Mouse (Mus musculus): ENCODE data around the gene Cox10. TPM values are rescaled to one million over a fixed set of nuclear protein-coding genes. Genes with fewer than 3 reads are reported as not detected.

Gene Cox10
- polyA plus RNA-seq, 1 experiment from 2014 or later = 29.6 TPM

DNA sequence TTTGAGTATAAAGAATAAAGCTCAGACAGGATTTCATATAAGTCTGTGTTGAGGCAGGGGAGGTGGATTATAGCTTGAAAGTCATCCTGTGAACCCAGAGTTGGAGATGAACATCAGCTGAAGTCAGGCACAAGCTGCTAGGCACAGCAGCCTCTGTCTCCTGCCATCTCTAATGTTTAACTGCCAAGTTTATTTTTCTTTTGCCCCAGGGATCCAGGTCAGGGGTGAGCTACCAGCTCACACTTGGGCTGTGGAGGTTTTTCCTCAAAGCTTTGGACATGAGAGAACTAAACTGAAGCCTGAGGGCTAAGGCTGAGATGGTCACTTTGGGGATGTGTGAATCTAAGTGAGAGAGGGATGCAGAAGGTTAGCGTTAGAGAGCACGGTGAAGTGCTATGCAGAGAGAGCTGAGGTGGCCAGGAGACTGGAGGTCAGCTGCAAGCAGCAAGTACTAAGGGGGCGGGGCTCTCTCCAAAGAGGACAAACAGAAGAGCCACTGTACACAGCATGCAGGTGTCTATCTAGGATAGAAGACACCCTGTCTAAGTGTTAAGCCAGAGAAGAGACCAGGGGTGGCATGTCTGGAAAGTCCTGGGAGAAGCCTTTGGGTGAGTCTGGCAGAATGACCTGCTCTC, 91.1 kb downstream of the Cox10 start:
- Histone ChIP-seq H3K4me3 (no peak overlapping the region), H3K27me3 (ENCODE audit: low read depth, poor library complexity, severe bottlenecking) (no peaks in the 10 kb centered on the region), H3K9me3 (replicated peaks) (no peaks in the 10 kb centered on the region), H3K36me3 (peaks cover 3% of the 10 kb centered on the region; the same call in 1 of the 2 replicates), H3K4me1 (peaks cover 4% of the 10 kb centered on the region; the same call in 1 of the 2 replicates), H3K27ac (replicated peaks) (no peak overlapping the region)
- 90% methylated on average over 3 of the region's 3 CpGs for WGBS
- DNase-seq (ENCODE audit: low spot score) = no peak

DNA sequence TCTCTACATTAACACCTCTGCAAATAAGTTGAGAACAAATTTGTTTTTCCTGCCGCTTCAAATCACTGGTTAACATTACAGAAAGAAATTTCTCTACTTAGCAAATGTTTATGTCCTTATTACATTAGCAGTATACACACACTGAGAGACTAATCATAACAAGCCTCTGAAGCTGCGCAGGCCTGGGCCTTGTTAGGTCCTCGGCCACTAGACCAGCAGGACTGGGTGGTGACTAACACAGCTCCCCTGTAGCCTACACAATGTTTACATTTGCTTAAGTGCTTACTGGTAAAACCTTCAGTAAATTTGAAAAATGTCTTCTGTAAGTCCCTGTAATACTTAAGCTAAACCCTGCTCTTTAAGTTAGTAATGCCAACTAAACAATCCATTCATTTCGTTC, 92.6 kb downstream of the Cox10 start:
- H3K27ac ChIP-seq (replicated peaks) = no peak overlapping the region
- peaks cover 2% of the 10 kb centered on the region; the same call in 1 of the 2 replicates for H3K36me3 ChIP-seq
- no peak overlapping the region for H3K4me3 ChIP-seq
- no peaks in the 10 kb centered on the region for H3K27me3 ChIP-seq (ENCODE audit: low read depth, poor library complexity, severe bottlenecking)
- no peaks in the 10 kb centered on the region for H3K9me3 ChIP-seq (replicated peaks)
- WGBS = 82% methylated on average over 4 of the region's 4 CpGs
- peaks cover 12% of the 10 kb centered on the region for H3K4me1 ChIP-seq
- DNase-seq (ENCODE audit: low spot score) = no peak

DNA sequence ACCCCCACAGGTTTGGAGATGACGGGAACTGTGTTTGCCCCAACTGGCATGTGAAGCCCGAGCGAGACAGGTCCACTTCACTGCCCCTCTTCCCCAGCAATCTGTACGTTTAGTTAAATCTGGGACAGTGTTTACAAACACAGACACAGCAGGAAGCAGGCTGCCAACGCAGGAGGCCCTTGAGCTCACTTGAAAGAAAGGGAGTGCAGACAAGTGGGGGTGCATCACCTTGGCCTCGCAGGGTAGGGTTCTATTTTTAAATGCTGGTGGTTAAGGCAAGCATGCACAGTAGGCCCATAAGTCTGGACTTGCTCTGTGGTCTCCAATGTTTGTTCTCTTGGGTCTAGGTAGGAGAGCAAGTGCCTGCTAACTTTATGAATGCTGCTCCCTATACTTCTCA, 93.8 kb downstream of the Cox10 start:
- no peaks in the 10 kb centered on the region for H3K9me3 ChIP-seq (replicated peaks)
- WGBS = 76% methylated on average over 6 of the region's 6 CpGs
- DNase-seq (ENCODE audit: low spot score) = no peak
- no peaks in the 10 kb centered on the region for H3K36me3 ChIP-seq
- H3K4me1 ChIP-seq = peaks cover 14% of the 10 kb centered on the region
- no peak overlapping the region for H3K4me3 ChIP-seq
- H3K27ac ChIP-seq (replicated peaks) = no peak overlapping the region
- H3K27me3 ChIP-seq (ENCODE audit: low read depth, poor library complexity, severe bottlenecking) = no peaks in the 10 kb centered on the region

DNA sequence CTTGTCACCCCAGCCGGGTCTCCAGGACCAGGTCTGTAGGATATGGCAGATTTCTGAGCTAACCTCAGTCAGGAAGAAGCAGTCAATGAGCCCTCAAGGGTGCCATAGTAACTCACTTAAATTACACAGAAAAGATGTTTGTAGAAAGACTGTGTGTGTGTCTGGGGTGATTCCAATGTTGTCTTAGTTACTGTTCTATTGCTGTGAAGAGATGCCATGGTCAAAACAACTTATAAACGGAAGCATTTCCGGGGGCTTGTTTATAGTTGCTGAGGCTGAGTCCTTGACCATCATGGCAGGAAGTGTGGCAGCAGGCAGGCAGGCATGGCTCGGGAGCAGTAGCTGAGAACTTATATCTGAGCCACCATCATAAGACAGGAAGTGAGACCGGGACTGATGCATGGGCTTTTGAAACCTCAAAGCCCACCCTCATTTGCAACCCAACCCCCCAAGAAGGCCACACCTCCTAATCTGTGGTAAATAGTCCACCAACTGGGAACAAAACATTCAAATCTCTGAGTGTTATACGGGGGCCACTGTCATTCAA, 94.6 kb downstream of the Cox10 start:
- WGBS = 82% methylated on average over 6 of the region's 6 CpGs
- DNase-seq (ENCODE audit: low spot score) = no peak
- peaks cover 14% of the 10 kb centered on the region for H3K4me1 ChIP-seq
- no peaks in the 10 kb centered on the region for H3K9me3 ChIP-seq (replicated peaks)
- H3K27me3 ChIP-seq (ENCODE audit: low read depth, poor library complexity, severe bottlenecking) = no peaks in the 10 kb centered on the region
- no peaks in the 10 kb centered on the region for H3K36me3 ChIP-seq
- H3K27ac ChIP-seq (replicated peaks) = peak overlapping the region; percentile 20; the same call in 1 of the 2 replicates
- H3K4me3 ChIP-seq = no peak overlapping the region

DNA sequence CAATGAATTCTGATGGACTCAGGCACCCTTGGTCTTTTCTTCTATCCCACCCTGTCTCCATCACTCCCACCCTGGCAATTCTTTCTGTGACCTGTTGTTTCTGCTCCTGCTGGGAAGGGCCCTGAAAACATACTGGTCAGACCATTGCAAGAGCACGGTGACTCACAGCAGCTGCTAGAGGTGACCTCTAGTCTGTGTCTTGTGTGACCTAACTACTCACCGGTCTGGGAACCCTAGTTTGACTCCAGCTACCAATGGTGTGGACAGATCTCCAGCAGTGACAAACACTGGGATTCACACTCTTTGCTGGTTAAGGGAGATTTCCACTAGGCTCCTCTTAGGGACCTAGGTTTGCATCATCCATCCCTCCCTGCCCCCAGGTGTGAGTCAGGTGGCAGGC, 101.5 kb downstream of the Cox10 start:
- Histone ChIP-seq H3K27ac (replicated peaks) (peak overlapping the region; percentile 23; the same call in 1 of the 2 replicates), H3K4me3 (no peak overlapping the region), H3K9me3 (replicated peaks) (no peaks in the 10 kb centered on the region), H3K36me3 (peaks cover 29% of the 10 kb centered on the region), H3K27me3 (ENCODE audit: low read depth, poor library complexity, severe bottlenecking) (no peaks in the 10 kb centered on the region), H3K4me1 (peaks cover 35% of the 10 kb centered on the region)
- 65% methylated on average over 2 of the region's 2 CpGs for WGBS
- no peak for DNase-seq (ENCODE audit: low spot score)

DNA sequence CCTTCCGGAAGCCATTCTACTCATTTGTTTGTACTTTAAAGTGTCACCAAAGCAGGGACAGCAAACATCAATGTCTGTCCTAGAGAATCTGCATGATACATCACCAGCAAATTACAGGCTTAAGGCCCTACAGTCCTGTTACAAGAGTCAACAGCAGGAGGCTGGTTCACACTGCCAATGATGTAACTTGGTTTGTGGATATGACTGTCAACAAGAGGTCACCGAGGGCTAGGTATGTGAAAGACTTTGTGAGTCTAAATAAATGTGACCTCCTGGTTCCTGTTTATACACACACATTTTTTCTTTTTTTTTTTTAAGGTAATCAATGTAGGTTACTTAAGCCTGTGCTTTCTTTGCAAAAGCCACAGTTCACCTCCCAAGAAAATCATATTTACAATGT, 102.5 kb downstream of the Cox10 start:
- H3K36me3 ChIP-seq = peaks cover 29% of the 10 kb centered on the region
- DNase-seq (ENCODE audit: low spot score) = no peak
- H3K4me3 ChIP-seq = no peak overlapping the region
- H3K27ac ChIP-seq (replicated peaks) = no peak overlapping the region
- 96% methylated on average over 2 of the region's 2 CpGs for WGBS
- H3K4me1 ChIP-seq = peaks cover 27% of the 10 kb centered on the region
- H3K27me3 ChIP-seq (ENCODE audit: low read depth, poor library complexity, severe bottlenecking) = no peaks in the 10 kb centered on the region
- H3K9me3 ChIP-seq (replicated peaks) = no peaks in the 10 kb centered on the region

DNA sequence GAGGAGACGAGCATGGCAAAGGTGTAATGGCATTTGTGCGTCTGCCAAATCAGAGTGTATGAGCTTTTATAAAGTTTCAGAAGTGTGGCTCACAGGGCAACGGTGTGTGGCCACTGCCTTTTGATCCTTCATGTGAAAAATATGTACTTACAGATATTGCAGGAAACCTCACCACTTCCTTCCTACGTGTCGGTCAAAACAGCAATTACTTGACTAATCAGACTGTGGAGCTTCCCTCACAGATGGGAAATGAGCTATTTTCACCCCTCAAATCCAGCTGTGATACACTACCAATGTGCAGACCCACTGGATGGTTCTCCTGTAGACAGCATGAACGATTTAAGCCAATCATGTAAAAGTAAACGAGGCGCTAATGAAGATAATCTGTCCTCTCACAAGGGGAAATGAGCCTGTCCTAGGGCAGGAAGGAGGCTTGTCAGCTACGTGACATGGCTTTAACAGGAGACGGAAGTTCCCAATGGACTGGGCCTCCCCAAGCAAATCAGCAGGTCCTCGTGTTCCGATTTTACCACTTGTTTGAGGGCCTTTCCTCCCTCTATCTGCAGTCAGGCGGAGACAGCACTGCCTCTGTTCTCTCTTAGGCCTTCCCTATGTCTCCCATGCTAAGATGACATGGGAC, 103.9 kb downstream of the Cox10 start:
- Histone ChIP-seq H3K4me3 (no peak overlapping the region), H3K27ac (replicated peaks) (no peak overlapping the region), H3K4me1 (peaks cover 24% of the 10 kb centered on the region), H3K27me3 (ENCODE audit: low read depth, poor library complexity, severe bottlenecking) (no peaks in the 10 kb centered on the region), H3K36me3 (peaks cover 41% of the 10 kb centered on the region), H3K9me3 (replicated peaks) (no peaks in the 10 kb centered on the region)
- no peak for DNase-seq (ENCODE audit: low spot score)
- WGBS = 88% methylated on average over 13 of the region's 13 CpGs

DNA sequence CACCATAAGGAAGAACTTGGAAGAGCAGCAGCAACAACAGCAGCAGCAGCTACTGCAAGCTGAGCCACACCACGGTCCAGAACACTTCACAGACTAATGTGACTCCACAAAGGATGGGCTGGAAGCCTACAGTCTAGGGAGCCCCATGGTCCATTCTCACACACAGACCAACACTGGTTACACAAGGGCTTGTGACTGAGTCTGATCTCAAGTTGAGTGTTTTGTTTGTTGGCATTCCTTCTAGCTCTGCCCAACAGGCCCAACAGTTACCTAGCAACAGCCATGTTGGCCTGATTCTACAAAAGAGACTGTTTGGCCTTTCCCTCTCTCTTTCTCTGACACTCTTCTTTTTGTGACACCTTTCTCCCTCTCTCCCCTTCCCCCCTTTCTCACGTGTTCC, 105.3 kb downstream of the Cox10 start:
- H3K27me3 ChIP-seq (ENCODE audit: low read depth, poor library complexity, severe bottlenecking) = no peaks in the 10 kb centered on the region
- no peak overlapping the region for H3K27ac ChIP-seq (replicated peaks)
- peaks cover 32% of the 10 kb centered on the region for H3K4me1 ChIP-seq
- DNase-seq (ENCODE audit: low spot score) = no peak
- no peak overlapping the region for H3K4me3 ChIP-seq
- H3K36me3 ChIP-seq = peaks cover 41% of the 10 kb centered on the region
- WGBS = 79% methylated on average over 2 of the region's 2 CpGs
- H3K9me3 ChIP-seq (replicated peaks) = no peaks in the 10 kb centered on the region

DNA sequence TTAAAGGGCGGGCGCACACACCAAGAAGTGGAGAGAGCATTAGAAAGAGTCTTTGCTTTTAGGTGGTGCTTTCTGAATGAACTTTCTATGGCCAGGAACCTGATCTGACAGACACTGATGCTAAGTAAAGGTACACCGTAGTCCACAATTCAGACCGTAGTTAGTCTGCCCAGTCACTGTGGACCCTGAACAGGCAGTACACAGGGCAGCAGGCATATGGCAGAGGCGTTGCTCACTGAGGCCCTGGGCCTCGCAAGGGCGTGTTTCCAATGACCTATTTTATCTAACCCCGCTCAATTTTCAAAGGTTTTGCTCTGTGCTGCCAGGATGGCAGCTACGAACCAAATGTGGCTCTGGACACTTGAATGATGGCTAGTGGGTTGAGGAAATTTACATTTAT, 107.8 kb downstream of the Cox10 start:
- H3K4me3 ChIP-seq = no peak overlapping the region
- DNase-seq (ENCODE audit: low spot score) = no peak
- H3K27ac ChIP-seq (replicated peaks) = no peak overlapping the region
- peaks cover 27% of the 10 kb centered on the region for H3K4me1 ChIP-seq
- no peaks in the 10 kb centered on the region; the same call in 1 of the 2 replicates for H3K27me3 ChIP-seq (ENCODE audit: low read depth, poor library complexity, severe bottlenecking)
- peaks cover 41% of the 10 kb centered on the region for H3K36me3 ChIP-seq
- H3K9me3 ChIP-seq (replicated peaks) = no peaks in the 10 kb centered on the region
- 92% methylated on average over 9 of the region's 9 CpGs for WGBS

DNA sequence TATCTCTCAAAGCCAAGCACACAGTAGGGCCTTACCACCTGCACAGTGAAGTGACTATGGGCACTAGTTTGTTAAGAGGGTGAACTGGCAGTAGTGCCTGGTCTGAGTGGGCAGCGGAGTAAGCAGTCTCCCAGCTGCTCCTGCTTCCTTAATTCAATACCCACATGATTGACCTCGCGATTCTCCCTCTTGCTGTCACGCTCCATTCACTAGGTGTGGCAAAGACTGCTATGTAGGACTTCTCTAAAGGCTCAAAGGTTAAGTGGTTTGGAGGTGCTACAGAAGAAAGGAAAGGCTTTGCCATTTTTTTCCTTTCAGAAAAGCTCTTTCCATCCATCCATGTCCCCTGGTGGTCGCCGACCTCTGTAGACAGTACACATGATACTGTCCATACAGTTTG, 108.5 kb downstream of the Cox10 start:
- Histone ChIP-seq H3K9me3 (replicated peaks) (no peaks in the 10 kb centered on the region), H3K4me1 (peaks cover 27% of the 10 kb centered on the region), H3K4me3 (no peak overlapping the region), H3K36me3 (peaks cover 37% of the 10 kb centered on the region), H3K27ac (replicated peaks) (no peak overlapping the region), H3K27me3 (ENCODE audit: low read depth, poor library complexity, severe bottlenecking) (no peaks in the 10 kb centered on the region; the same call in 1 of the 2 replicates)
- 89% methylated on average over 6 of the region's 6 CpGs for WGBS
- no peak for DNase-seq (ENCODE audit: low spot score)

DNA sequence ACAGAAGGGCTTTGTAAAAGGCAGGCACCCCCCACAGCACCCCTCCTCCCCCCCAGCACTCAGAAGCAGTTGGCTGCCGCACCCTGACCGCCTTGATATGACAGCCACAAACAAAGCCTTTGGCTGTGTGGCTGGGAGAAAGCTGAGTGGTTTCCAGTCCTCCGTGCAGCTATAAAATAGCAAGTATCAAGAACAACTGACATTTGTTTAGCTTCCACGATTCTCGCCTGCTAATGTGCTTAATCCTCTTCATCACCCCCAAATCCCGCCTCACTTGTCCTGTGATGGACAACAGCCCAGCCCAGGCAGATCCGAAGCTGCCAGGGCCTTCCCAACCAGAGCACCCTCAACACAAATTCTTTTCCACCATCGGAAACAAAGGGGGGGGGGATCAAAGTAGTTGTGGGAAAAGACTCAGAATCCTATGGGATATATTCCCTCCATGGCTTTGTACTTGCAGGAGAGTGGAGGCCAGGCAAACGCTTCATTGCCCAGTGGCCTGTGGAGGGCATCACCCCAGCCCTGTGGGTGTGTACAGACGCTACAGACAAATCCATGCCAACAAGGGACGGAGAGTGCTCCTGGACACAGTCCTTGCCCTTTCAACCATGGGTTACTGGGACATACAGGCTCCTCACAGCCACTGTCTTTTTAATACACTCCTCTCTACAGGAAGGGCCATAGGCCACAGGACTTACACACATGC, 109.9 kb downstream of the Cox10 start:
- Histone ChIP-seq H3K27me3 (ENCODE audit: low read depth, poor library complexity, severe bottlenecking) (no peaks in the 10 kb centered on the region; the same call in 1 of the 2 replicates), H3K36me3 (peaks cover 29% of the 10 kb centered on the region), H3K27ac (replicated peaks) (peak overlapping the region; percentile 82), H3K9me3 (replicated peaks) (no peaks in the 10 kb centered on the region), H3K4me1 (peaks cover 27% of the 10 kb centered on the region), H3K4me3 (no peak overlapping the region)
- DNase-seq (ENCODE audit: low spot score) = peak; percentile 27
- WGBS = 28% methylated on average over 11 of the region's 11 CpGs

DNA sequence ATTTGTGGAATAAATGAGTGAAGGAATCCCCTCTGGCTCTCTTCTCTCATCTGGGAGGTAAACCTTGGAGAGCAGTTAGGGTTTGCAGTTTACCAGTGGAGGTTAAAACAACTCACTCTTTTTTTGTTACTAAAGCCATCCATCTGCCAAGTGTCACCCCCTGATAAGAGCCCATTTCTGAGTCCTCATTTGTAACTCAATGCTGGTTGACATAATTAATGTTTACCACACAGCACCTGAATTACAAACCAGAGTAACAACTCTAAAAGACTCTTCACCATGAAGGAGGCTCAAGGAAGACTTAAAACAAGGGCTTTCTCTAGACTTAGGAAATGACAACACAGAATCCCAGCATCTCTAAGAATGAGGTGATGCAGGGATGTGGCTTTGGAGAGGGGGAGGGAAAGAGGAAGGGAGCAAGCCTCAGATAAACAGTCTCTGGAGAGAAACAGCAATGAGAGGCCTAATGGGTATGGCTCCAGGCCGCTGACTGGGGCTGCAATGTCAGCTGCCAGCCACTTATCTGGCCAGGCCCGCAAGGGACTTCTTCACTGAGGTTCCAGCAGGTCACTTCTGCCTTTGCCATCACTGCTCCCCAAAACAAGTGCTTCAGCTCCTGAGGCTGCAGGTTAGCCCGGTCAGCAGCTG, 110.8 kb downstream of the Cox10 start:
- H3K27ac ChIP-seq (replicated peaks) = peak overlapping the region; percentile 82
- no peak overlapping the region for H3K4me3 ChIP-seq
- H3K27me3 ChIP-seq (ENCODE audit: low read depth, poor library complexity, severe bottlenecking) = no peaks in the 10 kb centered on the region; the same call in 1 of the 2 replicates
- peak; percentile 18 for DNase-seq (ENCODE audit: low spot score)
- H3K4me1 ChIP-seq = peaks cover 27% of the 10 kb centered on the region
- WGBS = 58% methylated on average over 3 of the region's 3 CpGs
- no peaks in the 10 kb centered on the region for H3K9me3 ChIP-seq (replicated peaks)
- H3K36me3 ChIP-seq = peaks cover 30% of the 10 kb centered on the region

Measured in midbrain, embryonic 10.5 days (tissue).